Mouse (Mus musculus) adrenal gland (tissue): Measurements from ENCODE around the gene Pawr.

ENCODE experiments used
- intact Hi-C: fragments of 180-260 bp; cut with DNase I; formaldehyde crosslinking; loops from one replicate; pipeline ENCODE4 v1.15.1; 2025

Pawr gene

GRCm38 (mm10) chr10:108430553-108430952 is 98.6 kb downstream of the Pawr start:
- intact Hi-C loops, result no loop called here

DNA sequence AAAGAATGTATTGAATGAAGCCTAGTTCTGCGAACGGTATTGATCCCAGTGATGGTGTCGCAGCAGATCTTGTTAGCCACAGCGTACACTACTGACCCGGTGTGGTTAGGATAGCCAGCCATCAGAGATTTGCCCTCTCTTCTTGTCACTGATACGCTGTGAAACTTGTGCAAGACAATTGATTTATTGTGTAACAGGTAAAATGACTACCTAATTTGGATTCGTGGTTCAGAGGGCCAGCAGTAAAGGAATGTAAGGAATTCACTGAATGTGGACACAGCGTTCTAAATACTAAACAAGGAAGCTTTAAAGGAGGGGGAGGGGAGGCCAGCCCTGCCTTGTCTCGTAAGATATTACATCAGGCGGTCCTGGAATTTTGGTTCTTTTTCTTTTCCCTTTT is 100.3 kb downstream of the Pawr start:
- intact Hi-C loops, result no loop called here

DNA sequence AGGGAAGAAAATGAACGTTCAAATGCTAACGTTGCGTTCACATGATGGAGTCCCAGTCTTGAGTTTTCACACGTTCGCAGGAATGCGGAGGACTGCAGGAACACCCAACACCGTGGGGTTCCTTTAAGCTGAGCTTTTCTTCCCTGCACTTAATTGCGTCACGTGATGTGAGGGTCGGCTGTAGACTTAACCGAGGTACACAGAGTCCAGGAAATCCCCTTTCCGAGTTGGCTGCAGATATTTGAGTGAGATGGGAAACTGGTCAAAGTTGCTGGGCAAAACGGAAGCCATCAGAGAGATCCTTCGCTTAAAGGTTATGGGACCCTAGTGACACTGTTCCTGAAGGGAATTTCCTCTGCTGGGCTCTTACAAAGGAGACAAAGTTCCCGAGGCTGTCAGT is 102.1 kb downstream of the Pawr start:
- intact Hi-C loops, result no loop called here

GRCm38 (mm10) chr10:108435616-108436015 is 103.7 kb downstream of the Pawr start:
- intact Hi-C loops, result no loop called here

DNA sequence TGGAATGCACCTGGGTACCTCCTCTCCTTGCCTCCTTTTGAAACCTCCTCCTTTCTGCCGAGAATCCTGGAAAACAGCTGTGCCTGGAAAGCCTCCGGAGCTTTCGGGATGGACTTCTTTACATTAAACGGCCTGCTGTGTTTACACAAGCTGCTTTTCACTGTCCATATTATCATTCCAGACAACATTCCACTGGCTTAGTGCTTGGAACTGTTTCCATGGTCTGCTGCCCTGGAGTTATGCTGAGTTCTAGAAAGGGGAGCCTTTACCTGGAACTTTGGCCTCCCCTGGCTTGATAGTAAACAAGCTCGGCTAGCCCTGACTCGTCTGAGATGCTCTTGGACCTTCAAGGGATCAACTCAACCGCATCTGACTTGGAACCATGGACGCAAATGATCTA is 104.4 kb downstream of the Pawr start:
- intact Hi-C loops, result no loop called here

DNA sequence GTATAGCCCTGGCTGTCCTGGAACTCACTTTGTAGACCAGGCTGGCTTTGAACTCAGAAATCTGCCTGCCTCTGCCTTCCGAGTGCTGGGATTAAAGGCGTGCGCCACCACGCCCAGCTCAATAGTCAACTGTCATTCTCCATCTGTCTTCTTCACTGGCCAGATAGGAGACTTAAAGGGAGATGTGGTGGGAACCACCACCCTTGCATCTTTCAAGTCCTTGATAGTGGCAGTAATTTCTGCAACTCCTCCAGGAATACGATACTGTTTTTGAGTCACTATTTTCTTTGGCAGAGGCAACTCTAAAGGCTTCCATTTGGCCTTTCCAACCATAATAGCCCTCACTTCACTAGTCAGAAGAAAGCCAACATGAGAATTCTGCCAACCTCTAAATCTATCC is 108.3 kb downstream of the Pawr start:
- intact Hi-C loops, result loop anchor here (10.0 kb wide), 1 partner anchor 105 kb away; the partner anchor contains the start of gene Pawr

DNA sequence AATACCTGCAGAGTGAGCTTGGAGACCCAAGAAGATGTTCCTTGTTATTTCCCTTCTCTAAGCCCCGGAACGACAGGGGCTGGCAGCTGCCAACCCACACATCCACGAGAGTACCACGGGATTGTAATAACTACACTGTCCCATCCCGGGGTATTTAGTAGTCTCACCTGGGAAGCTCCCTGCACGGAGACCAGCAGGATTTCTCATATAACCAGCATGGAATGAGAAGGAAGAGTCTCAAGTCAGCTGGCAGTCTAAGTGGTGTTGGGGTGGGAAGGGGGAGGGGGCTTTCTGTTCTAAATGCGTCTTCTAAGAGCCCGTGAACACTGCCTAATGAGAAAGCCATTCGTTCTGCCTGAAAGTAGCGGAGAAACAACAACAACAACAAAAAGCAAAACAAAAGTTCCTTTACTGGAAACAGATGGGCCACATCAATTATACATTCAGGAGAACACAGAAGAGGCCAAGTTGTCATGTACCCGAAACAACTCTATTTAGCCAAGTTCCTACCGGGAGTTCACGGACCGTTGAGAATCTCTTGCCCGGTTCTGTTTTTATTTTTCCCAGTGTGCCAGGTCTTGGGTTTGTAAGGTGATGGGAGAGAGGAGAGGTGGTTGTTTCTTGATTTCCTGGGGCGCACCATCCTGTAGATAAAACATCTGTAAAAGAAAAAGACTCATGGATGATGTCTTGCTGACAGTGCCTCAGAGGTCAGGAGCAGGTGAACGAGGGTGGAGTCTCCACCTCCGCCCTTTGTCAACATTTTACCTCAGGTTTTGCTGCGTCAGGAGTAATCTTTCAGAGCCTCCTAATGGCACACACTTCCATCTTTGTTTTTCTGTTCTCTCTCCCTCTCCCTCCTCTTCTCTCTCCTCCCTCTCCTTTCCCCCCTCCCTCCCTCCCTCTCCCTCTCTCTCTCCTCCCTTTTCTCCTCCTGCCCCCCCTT is 112.3 kb downstream of the Pawr start:
- intact Hi-C loops, result loop anchor here (10.0 kb wide), 1 partner anchor 109 kb away; the partner anchor contains the start of gene Pawr

DNA sequence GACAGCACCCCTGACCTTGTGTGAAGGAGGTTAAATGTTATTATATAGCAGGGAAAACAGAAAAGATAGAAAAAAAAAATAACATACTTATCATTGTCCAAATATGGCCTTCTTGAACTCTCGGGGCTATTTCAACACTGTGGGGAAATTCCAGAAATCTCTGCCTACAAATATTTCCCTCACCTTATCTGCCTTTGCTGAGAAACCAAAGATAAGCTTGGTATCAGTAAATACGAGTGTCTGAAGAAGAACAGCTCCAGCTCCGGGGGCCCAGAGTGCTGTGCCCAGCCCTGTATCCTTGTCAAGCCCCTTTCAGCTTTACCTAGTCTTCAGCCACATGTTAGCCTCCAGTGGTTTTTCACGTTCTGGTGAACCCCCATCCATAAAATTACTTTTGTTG is 113.2 kb downstream of the Pawr start:
- intact Hi-C loops, result loop anchor here (10.0 kb wide), 1 partner anchor 110 kb away; the partner anchor contains the start of gene Pawr

- intact Hi-C loops, result loop anchor here (2.0 to 10.0 kb wide), 2 partner anchors 111 to 145 kb away; partner anchors contain the start of gene Pawr
These were observed 113.7 kb downstream of the Pawr start for GRCm38 (mm10) chr10:108445606-108446005.

GRCm38 (mm10) chr10:108446041-108446931 is 114.4 kb downstream of the Pawr start:
- intact Hi-C loops, result loop anchor here (2.0 to 10.0 kb wide), 2 partner anchors 111 to 145 kb away; partner anchors contain the start of gene Pawr

GRCm38 (mm10) chr10:108447211-108447610 is 115.3 kb downstream of the Pawr start:
- intact Hi-C loops, result loop anchor here (2.0 to 10.0 kb wide), 2 partner anchors 112 to 146 kb away; partner anchors contain the start of gene Pawr

DNA sequence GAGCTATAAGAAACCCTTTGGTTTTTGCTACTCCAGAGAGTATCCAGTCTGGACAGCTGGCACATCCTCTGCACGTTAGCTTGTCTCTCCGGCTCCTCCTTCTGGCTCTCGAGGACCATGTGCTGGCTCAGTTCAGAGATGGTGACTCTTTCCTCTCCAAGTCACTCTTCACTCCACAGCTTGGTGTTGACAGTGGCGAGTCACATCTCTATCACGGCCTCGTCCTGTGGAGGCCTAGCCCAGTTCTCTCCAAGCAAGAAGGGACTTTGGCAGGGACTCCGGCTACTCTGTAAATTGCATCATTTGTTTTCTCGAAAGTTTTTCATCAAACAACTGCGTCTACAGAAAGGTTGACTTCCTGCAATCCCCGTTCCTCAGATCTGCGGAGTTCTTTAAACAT is 116.5 kb downstream of the Pawr start:
- intact Hi-C loops, result loop anchor here (10.0 kb wide), 1 partner anchor 114 kb away; the partner anchor contains the start of gene Pawr

GRCm38 (mm10) chr10:108450401-108450800 is 118.5 kb downstream of the Pawr start:
- intact Hi-C loops, result no loop called here

DNA sequence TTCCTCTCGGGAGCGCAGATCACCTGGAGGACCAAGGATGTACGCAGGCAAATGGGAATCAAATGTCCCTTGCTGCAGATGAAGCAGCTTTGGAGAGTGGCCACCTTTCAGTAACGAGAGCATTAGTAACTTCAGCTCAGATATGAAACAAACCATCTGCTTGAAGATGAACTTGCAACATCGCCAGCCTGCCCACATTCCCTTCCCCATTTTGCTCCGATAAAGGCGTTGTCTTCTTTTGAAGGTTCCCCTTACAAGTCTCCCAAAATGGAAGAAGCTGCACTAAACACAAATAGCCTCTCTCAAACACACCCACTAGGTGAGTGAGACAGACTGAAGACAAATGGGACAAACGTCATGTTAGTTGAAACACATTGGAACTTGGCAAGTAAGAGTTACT is 119.6 kb downstream of the Pawr start:
- intact Hi-C loops, result no loop called here

GRCm38 (mm10) chr10:108452421-108452820 is 120.5 kb downstream of the Pawr start:
- intact Hi-C loops, result no loop called here

DNA sequence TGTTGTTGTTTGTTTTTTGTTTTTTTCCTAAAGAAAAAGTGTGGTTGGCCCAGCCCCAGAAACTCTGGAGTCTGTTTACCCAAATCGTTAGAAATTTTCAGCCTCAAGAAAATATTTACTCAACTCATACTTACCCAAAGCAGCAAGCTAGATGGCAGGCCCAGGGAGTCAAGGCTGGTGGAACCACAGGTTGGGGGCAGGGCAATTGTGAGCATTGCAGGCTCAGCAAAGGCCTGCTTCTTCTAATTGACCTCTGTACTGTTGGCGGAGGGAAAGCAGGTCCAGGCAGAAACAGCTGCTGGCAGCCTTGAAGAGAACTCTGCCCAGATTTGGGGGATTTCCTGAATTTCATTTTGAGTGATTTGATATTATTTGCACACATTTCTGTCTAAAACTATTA is 121.6 kb downstream of the Pawr start:
- intact Hi-C loops, result no loop called here

DNA sequence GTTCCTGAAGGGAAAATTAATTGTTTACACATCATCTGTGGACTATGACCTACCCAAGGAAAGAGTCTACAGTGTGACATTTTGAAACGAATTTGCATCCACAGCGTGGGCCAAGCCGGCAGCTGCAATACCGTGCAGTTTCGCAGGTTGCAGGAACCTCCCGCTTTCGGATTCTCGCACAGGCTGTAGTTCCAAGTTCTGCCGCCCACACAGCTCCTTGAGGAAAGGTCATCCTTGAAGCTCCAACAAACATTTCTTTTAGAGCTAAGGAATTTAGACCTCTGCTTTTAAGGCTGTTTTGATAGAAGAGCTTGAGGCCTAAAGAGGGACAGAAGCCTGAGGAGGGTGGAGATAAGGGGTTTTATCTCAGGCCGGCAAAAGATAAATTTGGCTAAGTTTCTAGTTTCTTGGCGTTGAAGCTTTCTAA is 122.8 kb downstream of the Pawr start:
- intact Hi-C loops, result no loop called here

DNA sequence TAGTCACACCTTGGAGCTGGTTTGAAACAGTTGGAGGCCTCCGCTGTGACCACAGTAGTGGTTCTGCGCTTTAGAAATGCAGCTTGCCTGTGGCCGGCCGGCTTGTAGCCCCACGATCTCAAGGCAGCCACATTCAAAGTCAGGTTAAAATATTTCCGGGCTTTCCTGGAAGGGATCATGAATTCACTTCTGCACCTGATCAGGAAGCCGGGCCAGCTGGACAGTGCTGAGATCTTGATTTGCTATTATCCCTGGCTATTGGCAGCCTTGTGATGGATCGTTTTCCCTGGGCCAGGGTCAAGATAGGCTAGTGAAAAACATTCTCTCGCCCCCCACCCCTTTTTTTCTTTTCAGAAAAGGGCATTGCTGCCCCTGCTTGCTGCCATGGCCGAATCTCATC is 123.3 kb downstream of the Pawr start:
- intact Hi-C loops, result no loop called here

DNA sequence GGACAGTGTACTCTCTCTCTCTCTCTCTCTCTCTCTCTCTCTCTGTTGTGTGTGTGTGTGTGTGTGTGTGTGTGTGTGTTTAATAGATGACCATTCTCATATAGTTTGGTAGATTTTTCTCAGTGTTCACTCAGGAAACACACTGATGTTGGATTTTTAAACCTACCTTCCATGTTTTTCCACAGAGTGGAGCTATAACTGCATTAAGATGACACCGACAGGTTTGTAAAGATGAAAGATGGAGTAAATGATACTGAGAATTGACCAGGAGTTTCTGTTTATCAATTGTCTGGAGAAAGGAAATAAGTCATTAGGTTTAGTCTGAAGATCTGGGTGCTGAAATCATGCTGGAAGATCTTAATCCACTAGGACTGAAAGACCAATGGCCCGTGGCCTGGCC is 124.0 kb downstream of the Pawr start:
- intact Hi-C loops, result no loop called here

GRCm38 (mm10) chr10:108457054-108457453 is 125.1 kb downstream of the Pawr start:
- intact Hi-C loops, result no loop called here

DNA sequence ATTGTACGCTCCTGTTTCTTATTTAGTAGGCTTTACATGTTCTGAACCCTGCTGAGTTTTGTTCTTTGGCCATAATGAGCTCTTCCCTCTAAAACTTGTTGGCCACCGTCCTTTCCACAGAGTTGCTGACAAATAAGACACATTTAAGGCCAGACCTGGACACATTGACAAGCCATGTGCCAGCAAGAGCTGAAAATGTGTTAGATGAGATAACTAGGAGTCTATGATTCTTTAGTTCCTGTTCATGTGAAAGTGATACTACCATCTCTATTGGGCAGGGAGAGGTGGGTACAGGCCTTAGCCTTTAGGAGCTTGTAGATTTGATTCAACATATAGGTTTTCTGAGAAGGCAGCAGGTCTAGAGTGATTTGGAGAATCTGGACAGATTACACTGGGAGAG is 129.9 kb downstream of the Pawr start:
- intact Hi-C loops, result no loop called here
